Mouse (Mus musculus) B cell, adult 2 months (primary cell): ENCODE measurements at regions not wholly inside any gene's neighbourhood (a gene's known extent, or its start where the extent isn't known, plus 50 kb on each side); places are given as distances from the start of the nearest gene placed in this dataset.
"Not testable (repeated sequence)": the region's sequence is repeated elsewhere in the genome, so short reads cannot be mapped to it uniquely, and the experiment has no call there.

Experiments used
- DNase-seq, 2 experiments: peaks; one replicate each; pipeline ENCODE4 v3.0.0; 2022

- DNase-seq: no peak
These were observed 56.4 kb downstream of the Rassf10 start for GRCm38 (mm10) chr7:113010150-113010549.

DNA sequence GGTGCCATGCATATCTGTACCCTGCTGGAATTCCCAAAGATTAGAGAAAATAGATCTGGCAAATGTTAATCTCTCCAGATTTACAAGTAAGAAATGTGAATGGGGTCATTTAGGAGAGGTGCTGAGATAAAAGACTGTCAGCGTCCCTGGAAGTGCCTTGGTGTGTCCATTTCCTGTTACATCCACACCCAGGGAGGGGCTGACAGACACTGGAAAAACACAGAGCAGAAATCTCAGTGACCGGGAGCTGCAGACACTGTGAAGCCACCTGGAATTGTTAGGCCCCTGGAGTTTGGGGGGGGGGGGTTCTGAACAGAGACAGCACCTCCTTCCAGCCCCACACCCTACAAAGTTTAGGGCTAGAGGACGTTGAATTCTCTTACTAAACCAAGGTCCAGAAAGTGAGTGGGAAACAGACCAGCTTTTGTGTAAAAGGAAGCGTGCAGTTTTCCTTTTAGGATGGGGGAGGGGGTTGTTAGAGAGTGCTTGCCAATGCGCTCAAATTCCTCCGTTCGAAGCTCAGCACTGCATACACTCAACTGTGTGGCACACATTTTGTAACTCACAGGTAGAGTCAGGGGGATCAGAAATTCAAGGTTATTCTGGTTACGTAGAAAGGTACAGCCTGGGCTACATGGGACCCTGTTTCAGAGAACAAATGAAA, 63.5 kb downstream of the Rassf10 start:
- no peak for DNase-seq

DNA sequence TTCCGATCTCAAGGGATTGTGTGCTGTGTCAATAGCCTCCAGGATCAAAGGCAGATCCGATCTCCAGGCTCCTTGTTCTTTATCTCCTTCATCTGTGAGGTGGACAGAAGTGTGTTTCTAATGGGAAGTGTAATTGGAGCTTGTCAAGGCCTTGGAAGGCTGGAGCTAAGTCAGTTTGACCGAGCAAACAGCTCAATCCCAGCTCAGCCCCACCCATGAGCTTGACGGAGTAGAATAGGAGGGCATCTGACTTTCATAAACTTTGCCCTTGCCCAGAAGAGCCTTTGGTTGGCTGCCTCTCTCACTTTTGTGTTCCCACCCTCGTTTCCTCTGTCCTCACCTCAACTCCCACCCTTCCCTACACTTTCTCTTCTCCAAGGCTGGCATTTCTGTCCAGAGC, 67.7 kb downstream of the Rassf10 start:
- no peak for DNase-seq

DNA sequence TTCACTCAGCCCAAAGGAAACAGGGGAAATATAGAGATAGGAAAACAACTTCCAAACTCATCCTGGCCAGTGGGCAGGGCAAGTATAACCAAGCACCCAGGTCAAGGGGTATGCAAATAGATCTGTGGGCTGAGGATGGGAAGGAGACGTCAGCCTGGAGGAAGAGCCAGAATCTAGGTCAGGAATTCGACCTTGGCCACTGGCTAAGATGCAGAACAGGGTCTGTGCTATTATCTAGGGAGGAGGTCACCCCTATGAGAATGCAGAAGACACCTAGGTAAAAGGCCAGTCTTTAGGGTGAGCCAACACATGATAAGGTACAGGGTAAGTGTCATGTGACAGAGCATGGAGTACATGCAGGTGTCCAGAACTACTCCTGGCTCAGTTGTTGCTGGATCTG, 68.8 kb downstream of the Rassf10 start:
- no peak for DNase-seq

DNA sequence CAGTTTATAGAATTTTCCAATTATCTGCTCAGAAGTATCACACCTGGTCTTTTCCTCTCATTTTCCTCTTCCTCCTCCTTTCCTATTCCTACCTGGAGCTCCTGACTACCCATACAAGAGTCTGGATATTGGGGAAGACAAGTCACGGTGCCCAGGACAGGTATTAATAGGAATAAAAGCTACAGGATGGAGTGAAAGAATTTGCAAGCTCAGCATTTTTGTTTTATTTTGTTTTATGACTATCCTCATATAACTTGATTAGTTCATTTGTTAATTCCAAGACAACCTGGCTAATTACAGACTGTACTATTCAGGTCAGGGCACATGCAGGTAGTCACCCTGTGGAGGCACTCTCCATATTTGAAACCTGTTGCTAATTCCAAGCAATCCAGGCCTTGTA, 72.0 kb downstream of the Rassf10 start:
- DNase-seq: no peak

DNA sequence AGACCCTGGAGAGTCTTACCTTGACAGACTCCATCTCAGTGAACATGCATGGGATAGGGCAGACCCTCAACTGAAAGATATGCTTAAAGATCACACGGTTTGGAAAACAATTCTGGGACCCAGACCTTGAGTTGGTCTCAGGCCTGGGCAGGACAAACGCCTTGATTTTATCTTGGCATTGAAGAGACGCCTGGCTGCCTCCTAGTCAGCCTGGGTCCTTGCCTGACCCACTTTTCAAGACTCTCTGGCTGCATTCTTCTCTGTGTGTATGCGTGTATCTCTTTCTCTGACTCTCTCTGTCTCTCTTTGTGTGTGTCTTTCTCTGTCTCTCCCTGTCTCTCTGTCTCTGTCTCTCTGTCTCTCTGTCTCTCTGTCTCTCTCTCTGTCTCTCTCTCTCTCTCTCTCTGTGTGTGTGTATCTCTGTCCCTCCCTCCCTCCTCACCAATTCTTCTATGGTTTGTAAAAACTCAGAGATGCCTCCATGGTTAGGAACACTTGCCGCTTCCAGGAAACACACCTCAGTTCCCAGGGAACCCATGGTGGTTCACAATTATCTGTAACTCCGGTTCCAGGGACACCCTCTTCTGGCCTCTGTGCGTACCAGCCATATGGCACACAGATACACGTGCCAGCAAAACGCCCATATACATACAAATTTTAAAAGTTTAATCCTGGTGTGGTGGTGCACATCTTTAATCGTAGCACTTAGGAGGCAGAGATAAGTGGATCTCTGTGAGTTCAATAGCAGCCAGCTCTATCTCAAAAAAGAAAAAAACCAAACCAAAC, 72.7 kb downstream of the Rassf10 start:
- DNase-seq: no peak

DNA sequence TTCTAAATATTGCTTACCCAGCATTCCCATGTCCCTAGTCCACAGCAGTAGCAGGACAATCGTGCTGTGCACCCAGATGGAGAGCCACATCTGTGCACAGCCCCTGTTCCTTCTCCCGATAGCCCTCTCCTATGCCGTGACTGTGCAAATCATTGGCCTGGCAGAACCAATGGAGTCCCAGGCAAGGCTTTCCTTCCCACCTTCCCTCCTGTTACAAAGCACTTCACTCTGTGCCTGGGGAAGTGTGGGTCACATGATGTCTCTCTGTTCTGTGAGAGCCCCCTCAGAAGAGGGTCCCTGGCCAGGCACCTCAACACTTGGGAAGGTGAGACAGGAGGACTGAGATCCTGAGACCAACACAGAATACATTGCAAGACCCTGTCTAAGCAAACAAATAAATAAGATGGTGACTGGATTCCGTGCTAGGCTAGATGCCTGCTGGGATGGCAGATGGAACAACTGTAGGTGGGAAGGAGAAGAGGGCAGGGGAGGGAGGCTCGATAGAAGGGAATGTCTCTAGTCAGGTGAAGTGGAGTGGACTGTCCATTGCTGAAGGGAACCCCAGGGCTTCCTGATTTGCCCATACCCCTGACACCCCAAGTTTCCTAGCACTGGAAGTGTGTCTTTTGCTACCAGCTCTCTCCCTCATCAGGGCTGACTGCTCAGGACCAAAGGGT, 73.5 kb downstream of the Rassf10 start:
- no peak for DNase-seq

GRCm38 (mm10) chr7:113030053-113030752, 76.4 kb downstream of the Rassf10 start:
- no peak for DNase-seq

DNA sequence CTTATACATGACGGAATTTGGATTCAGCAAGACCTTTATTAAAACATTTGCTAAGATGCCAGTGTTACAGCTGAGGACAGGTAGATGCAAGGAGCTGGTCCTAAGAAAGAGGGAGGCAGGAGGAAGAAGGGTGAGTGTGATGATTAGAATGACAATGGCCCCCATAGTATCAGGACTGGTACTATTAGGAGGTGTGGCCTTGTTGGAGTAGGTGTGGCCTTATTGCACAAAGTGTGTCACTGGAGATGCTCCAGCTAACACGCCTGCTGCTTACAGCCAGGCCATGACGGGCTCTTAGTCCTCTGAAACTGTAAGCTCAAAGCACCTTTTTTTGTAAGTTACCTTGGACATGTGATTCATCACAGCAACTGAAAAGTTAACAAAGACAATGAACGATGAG, 82.0 kb downstream of the Rassf10 start:
- DNase-seq: no peak

DNA sequence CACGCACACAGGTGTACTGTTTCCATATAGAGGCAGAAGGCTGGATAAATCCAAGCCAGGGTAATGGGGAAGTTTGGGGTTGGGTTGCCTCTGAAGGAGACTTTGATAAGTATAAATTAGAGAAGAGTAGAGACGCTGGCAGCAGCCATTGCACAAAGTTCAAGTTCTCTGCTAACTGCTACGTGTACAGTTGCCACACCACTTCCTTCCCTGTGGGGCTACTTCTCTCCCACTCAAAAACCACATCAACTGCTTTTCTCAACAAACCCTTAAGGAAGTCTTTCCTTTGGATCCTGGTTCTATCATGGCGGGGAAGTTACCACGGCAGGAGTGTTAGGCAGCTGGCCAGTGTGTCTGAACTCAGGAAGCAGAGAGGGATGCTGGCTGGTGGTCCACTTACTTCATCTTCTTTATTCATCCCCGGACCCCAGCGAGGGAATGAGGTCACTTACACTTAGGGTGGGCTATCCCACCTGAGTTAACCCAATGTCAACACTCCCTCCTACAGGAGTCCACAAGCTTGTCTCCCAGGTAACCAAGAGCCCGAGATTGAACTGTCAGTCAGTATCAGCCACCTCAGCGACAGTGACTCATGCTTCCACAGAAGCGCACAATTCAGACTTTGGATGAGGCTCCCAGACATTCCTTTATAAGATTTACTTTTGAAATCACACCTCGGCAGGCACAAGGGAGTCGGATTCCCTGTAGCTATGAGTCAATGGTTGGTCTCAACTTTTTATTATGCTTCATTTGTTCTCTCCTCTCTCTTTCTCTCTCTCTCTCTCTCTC, 84.3 kb downstream of the Rassf10 start:
- DNase-seq: no peak

GRCm38 (mm10) chr7:113038906-113039671, 85.3 kb downstream of the Rassf10 start:
- DNase-seq: no peak

DNA sequence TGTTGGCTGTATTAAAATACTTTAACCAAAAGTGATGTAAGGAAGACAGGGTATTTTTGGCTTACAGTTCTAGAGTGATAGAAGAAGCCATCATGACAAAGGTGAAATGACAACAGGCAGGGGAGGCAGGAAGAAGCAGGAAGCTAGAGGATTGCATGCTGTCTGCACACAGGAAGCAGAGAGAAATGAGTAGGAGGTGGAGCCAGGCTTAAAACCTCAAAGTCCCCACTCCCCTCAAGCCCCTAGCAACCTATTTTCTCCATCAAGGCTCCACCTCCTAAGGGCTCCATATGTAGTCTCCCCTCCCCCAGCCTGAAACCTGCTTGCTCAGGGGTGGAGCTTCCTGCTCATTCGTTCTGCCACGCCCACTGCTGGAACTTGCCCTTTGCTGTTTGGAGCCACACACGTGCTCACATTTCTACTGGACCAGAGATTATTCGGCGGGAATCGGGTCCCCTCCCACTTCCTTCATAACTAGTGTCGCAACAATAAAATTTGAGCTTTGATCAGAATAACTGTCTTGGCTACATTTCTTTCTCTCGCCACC, 91.9 kb downstream of the Rassf10 start:
- not testable (repeated sequence) for DNase-seq

DNA sequence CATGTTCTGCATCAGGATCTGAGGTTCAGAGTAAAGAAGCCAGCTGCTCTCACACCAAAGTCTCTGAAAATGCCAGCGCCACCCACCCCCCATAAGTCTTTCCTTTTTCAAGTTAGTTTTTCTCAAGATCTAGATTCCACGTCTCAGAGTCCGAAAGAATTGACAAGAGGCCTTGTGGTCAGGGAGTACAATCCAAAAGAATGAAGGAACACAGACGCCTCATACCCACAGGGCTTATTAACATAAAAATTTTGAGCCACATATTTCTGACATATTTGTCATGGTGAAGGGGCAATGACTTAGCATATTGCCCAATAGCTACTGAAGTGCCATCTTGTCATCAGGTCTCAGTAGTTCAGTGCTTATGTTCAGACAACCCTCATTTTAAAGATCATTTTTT, 92.6 kb downstream of the Rassf10 start:
- no peak for DNase-seq

GRCm38 (mm10) chr7:113047583-113047982, 93.8 kb downstream of the Rassf10 start:
- no peak for DNase-seq

DNA sequence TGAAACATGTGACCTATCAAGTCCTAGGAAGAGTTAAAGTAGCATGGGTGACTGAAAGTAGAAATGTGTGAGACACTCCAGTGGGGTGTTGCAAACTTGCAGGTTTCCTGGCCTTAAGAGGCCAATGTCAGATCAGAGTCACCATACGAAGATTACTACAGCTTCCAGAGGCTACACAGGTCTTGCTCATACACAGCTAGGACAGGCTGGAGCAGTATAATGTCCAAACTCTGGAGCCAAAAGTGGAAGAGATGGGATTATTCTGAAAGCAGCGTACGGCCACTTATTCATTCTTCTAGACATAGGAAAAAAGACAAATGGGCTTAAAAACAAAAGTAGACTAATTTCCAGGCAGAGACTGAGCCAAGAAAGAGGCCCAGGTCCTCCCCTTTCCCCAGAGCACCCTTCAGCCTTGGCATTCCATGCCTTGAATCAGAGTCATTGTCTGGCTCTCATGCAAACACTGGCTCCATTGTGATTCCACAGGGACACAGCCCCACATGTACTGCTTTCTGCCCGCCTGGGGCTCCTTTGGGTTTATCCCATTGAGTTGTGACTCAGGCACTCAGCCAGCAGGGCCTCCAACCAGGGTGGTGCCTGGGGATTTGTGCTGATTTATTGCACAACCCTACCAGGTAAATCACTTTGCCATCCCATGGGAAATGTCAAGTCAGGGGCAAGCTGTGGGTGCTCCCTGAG, 94.5 kb downstream of the Rassf10 start:
- DNase-seq: no peak

DNA sequence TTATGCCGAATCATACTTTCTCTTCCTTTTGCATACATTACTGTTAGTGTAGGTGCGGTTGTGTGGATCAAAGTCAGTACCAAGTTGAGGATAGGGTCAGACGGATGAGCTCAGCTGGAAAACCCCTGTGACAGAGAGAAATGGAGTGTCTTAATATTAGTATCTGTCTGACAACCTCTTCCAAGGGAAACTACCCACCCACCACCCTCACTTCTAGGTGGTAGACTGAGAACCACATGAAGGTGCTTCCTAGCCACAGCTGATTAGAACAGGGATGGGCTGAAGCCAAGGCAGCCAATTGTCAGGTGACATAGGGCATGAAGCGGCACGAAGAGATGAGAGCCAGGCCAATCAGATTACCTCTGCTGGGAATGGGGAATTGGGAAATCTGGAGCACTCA, 95.7 kb downstream of the Rassf10 start:
- DNase-seq: no peak

GRCm38 (mm10) chr7:113052952-113053351, 99.2 kb downstream of the Rassf10 start:
- no peak for DNase-seq

GRCm38 (mm10) chr7:113056421-113056820, 102.7 kb downstream of the Rassf10 start:
- no peak for DNase-seq

DNA sequence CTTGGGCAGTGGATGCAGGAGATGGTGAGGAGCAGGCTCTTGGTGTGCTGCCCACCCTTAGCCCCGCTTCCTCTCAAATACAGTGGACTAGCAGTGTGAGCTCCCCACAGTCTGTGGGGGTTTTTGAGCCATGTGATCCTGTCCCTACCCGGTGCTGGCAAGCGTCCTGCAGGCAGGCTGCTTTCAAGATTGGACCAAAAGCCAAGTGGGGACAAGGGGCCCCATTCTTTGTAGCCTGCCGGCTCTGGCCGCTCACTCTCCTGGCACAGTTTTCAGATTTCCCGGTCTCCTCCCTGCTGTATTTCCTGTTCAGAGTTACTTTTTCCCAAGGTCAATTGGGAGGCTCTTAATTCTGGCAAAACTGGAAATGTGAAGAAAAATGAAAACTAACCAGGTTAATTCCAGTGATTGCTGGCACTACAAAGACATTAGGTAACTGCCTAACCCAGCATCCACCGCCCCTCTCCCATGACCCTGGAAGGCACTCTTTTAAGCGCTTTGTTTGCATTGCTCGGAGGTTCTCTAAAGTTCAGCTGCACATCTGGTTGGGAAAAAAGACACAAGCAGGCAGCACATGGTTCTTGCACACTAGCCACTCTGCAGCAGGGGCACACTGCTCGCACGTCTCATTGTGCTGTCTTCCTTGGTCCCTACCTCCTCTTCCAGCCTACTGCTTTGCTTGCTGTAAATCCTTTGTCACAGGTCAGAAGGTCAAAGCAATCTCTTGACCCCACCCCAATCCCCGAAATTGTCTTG, 105.6 kb downstream of the Rassf10 start:
- no peak for DNase-seq

GRCm38 (mm10) chr7:113059967-113060284, 106.2 kb downstream of the Rassf10 start:
- DNase-seq: no peak
